Mouse (Mus musculus): Measurements from ENCODE around the gene Ryk. TPM values are rescaled to one million over a fixed set of nuclear protein-coding genes. Genes with fewer than 3 reads are reported as not detected.

The Ryk gene
- polyA plus RNA-seq, 1 experiment from 2014 or later: 8.9 TPM

DNA sequence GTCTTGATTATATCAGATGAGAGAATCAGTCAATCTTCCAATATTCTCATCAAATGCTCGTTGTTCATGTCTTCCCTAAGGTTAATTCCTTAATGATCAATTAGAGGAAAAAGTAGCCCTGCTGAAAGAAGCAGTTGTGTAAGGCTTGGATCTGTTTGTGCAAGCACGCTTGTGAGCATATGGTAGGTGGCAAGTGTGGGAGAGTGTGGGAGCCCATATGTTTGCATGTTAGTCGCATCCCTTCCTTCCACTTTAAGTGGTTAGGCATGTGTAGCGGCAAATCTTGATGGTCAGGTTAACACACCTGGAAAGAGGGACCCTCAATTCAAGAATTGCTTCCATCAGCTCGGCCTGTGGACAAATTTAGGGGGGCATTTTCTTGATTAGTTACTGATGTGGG, 11.6 kb downstream of the Ryk start:
- Histone ChIP-seq H3K9me3 (ENCODE audit: control insufficient read depth, low read length) (no peaks in the 10 kb centered on the region), H3K9ac (ENCODE audit: low read depth, low read length) (no peak overlapping the region), H3K4me3 (ENCODE audit: low read length) (no peak overlapping the region), H3K4me2 (ENCODE audit: low read length) (no peak overlapping the region), H3K4me1 (ENCODE audit: control insufficient read depth, insufficient read depth, low read depth, low read length) (peaks cover 13% of the 10 kb centered on the region), H3K36me3 (ENCODE audit: control insufficient read depth, insufficient read depth, low read length) (no peaks in the 10 kb centered on the region), H3K27ac (ENCODE audit: low read depth, low read length) (no peak overlapping the region), H3K27me3 (replicated peaks; ENCODE audit: control insufficient read depth, insufficient read depth, low read length) (no peaks in the 10 kb centered on the region)
- 87% methylated on average over 5 of the region's 5 CpGs for WGBS
- ATAC-seq: no peak

DNA sequence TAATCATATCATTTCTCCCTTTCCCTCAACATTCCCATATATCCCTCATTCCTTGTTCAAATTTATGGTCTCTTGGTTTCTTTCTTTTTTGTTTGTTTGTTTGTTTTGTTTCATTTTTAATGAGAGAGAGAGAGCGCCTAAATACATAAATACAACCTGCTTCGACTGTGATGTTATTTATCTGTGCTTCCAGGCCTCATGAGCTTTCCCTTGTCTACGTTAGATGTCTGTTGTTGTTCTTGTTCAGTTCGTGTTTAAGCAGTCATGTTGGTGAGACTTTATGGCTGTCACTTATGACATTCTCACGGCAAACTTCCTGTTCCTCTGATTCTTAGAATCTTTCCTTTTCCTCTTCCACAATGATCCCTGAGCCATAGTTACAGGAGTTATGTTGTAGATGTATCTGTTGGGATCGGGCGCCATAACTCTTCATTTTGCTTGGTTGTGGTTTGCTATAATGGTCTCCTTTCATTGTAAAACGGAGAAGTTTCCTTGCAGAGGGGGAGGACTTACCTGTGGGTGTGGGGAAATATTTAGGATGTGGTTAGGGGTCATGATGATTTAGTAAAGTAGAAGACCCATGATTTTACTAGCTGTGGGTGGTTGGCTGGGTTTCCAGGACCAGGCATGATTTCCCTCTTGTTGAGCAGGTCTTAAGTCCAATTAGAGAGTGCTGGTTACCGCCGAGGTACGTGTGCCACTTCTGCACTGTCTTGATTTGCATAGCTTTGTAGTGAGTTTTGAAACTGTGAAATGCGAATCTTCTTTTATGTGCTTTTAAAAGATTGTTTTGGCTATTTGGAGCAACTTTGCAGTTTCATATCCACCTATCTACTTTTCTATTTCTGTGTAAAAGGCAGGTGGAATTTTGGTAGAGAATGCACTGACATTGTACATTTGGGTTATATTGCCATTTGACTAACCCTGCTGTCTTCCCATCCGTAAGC, 17.6 kb downstream of the Ryk start:
- Histone ChIP-seq H3K4me3 (ENCODE audit: low read length) (no peak overlapping the region), H3K4me1 (ENCODE audit: control insufficient read depth, insufficient read depth, low read depth, low read length) (peaks cover 2% of the 10 kb centered on the region; the same call in 1 of the 2 replicates), H3K27ac (ENCODE audit: low read depth, low read length) (no peak overlapping the region), H3K9ac (ENCODE audit: low read depth, low read length) (no peak overlapping the region), H3K4me2 (ENCODE audit: low read length) (no peak overlapping the region), H3K9me3 (ENCODE audit: control insufficient read depth, low read length) (no peaks in the 10 kb centered on the region), H3K36me3 (ENCODE audit: control insufficient read depth, insufficient read depth, low read length) (no peaks in the 10 kb centered on the region), H3K27me3 (replicated peaks; ENCODE audit: control insufficient read depth, insufficient read depth, low read length) (no peaks in the 10 kb centered on the region)
- WGBS: 90% methylated on average over 13 of the region's 13 CpGs
- ATAC-seq: no peak

DNA sequence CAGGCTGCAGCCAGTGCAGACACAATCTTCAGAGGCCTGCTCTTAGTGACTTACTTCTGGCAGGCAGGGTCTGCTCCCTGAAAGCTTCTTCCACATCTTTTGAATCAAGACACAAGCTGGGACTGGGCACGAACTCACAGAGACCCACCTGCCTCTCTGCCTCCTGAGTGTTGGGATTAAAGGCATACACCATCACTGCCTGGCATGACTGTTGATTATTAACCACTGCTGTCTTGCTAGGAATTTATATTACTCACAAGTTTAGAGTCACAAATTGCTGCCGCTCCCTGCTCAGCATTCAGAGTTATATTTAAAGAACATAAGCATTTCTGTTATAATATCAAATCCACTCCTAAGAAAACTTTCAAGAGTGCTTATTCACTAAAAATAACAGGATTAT, 23.1 kb downstream of the Ryk start:
- no peaks in the 10 kb centered on the region for H3K4me1 ChIP-seq (ENCODE audit: control insufficient read depth, insufficient read depth, low read depth, low read length)
- no peaks in the 10 kb centered on the region for H3K36me3 ChIP-seq (ENCODE audit: control insufficient read depth, insufficient read depth, low read length)
- WGBS: 84% methylated on average over 2 of the region's 2 CpGs
- H3K27ac ChIP-seq (ENCODE audit: low read depth, low read length): no peak overlapping the region
- H3K27me3 ChIP-seq (replicated peaks; ENCODE audit: control insufficient read depth, insufficient read depth, low read length): no peaks in the 10 kb centered on the region
- H3K9ac ChIP-seq (ENCODE audit: low read depth, low read length): no peak overlapping the region
- no peaks in the 10 kb centered on the region for H3K9me3 ChIP-seq (ENCODE audit: control insufficient read depth, low read length)
- no peak overlapping the region for H3K4me3 ChIP-seq (ENCODE audit: low read length)
- no peak for ATAC-seq
- no peak overlapping the region for H3K4me2 ChIP-seq (ENCODE audit: low read length)

DNA sequence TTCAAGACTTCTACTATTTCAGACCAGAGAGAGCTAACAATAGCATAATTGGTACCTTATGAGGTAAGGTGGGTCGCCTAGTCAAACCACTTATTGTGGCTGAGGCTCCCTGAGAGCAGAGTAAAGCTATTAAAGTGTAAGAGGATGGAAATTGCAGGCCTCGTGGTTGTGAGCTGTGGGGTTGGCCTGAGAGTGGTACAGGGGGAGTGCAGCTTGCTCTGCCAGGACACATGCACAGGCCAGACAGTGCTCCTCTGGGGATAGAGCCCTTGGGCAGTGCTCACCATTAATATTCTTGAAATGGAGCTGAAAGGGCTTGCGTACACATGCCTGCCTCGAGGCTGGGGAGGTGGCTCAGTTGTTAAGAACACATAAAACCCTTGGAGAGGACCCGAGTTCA, 23.6 kb downstream of the Ryk start:
- Histone ChIP-seq H3K4me3 (ENCODE audit: low read length) (no peak overlapping the region), H3K27ac (ENCODE audit: low read depth, low read length) (no peak overlapping the region), H3K4me1 (ENCODE audit: control insufficient read depth, insufficient read depth, low read depth, low read length) (no peaks in the 10 kb centered on the region; the same call in 1 of the 2 replicates), H3K27me3 (replicated peaks; ENCODE audit: control insufficient read depth, insufficient read depth, low read length) (no peaks in the 10 kb centered on the region), H3K9ac (ENCODE audit: low read depth, low read length) (no peak overlapping the region), H3K4me2 (ENCODE audit: low read length) (no peak overlapping the region), H3K36me3 (ENCODE audit: control insufficient read depth, insufficient read depth, low read length) (no peaks in the 10 kb centered on the region), H3K9me3 (ENCODE audit: control insufficient read depth, low read length) (no peaks in the 10 kb centered on the region)
- 85% methylated on average over 5 of the region's 5 CpGs for WGBS
- ATAC-seq: no peak

DNA sequence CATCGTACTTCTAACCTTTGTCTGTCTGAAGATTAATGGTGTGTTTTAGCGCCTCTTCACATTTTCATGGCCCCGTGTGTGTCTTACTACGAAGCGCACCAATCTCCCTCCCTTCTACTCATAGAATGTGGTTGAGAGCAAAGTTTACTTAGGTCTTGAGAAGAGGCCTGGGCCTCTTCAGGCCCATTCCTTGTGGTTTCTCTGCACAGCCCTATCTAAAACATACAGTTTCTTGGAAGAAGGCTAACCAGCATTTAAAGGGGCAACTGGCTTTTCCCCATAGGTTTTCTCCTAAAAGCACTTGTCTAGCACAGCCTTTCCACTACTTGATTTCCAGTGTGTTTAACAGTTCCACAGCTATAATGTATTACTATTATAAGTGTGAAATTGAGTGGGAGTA, 24.7 kb downstream of the Ryk start:
- 76% methylated on average over 5 of the region's 5 CpGs for WGBS
- Histone ChIP-seq H3K9me3 (ENCODE audit: control insufficient read depth, low read length) (no peaks in the 10 kb centered on the region), H3K27me3 (replicated peaks; ENCODE audit: control insufficient read depth, insufficient read depth, low read length) (no peaks in the 10 kb centered on the region), H3K4me1 (ENCODE audit: control insufficient read depth, insufficient read depth, low read depth, low read length) (peaks cover 7% of the 10 kb centered on the region), H3K4me2 (ENCODE audit: low read length) (no peak overlapping the region), H3K36me3 (ENCODE audit: control insufficient read depth, insufficient read depth, low read length) (no peaks in the 10 kb centered on the region), H3K4me3 (ENCODE audit: low read length) (no peak overlapping the region), H3K9ac (ENCODE audit: low read depth, low read length) (no peak overlapping the region), H3K27ac (ENCODE audit: low read depth, low read length) (no peak overlapping the region)
- no peak for ATAC-seq

DNA sequence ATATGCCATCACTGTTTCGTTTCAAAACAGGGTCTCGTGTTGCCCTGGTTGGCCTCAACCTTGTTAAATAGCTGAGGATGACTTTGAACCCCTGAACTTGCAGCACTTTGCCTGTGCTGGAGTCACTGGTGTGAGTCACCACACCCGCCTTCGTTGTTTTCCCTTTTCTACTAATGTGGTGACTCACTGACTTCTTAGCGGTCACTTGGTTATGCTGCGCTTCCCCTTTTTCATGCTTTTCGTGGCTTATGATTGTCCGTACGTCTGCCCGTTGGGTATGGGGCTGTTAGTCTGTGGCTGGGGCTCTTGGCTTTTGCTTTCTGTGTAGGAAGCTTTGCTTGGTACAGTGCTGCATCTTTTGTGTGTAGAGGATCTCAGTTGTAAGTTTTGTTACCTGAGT, 25.2 kb downstream of the Ryk start:
- no peak overlapping the region for H3K4me2 ChIP-seq (ENCODE audit: low read length)
- no peaks in the 10 kb centered on the region for H3K9me3 ChIP-seq (ENCODE audit: control insufficient read depth, low read length)
- no peak overlapping the region for H3K27ac ChIP-seq (ENCODE audit: low read depth, low read length)
- no peak for ATAC-seq
- peaks cover 12% of the 10 kb centered on the region for H3K4me1 ChIP-seq (ENCODE audit: control insufficient read depth, insufficient read depth, low read depth, low read length)
- no peaks in the 10 kb centered on the region for H3K36me3 ChIP-seq (ENCODE audit: control insufficient read depth, insufficient read depth, low read length)
- 97% methylated on average over 10 of the region's 10 CpGs for WGBS
- no peak overlapping the region for H3K4me3 ChIP-seq (ENCODE audit: low read length)
- no peaks in the 10 kb centered on the region for H3K27me3 ChIP-seq (replicated peaks; ENCODE audit: control insufficient read depth, insufficient read depth, low read length)
- no peak overlapping the region for H3K9ac ChIP-seq (ENCODE audit: low read depth, low read length)

DNA sequence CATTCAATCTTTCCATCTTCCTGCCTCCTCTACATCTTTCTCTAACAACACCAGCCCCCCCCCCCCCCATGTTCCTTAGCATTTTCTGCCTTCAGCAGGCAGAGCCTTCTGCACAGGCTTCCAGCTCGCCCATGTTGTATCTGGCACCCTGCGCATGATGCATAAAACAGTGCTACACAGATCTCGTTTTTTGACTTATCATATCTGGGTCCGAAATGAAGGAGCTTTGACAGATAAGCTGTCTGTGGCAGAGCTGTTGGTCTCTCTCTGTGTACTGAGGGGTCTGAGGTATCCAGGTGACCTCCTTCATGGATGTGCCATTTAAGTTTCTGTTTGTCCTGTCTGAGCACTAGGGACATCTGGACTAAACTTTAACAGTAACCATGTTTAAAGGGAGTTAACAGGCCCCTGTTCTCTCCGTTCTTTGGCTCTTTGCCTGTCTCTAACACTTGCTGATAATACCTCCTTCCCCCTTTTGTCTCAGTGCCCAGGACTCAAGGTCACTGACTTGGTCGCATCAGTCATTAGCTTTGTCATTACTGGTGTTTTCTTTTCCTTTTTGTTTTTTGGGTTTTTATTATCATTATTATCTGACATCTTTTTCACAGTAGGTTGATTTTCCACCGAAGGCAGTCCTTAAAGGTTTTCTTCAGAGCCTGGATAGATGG, 26.2 kb downstream of the Ryk start:
- Histone ChIP-seq H3K4me2 (ENCODE audit: low read length) (no peak overlapping the region), H3K36me3 (ENCODE audit: control insufficient read depth, insufficient read depth, low read length) (no peaks in the 10 kb centered on the region), H3K27ac (ENCODE audit: low read depth, low read length) (no peak overlapping the region), H3K9me3 (ENCODE audit: control insufficient read depth, low read length) (no peaks in the 10 kb centered on the region), H3K4me1 (ENCODE audit: control insufficient read depth, insufficient read depth, low read depth, low read length) (peaks cover 17% of the 10 kb centered on the region), H3K27me3 (replicated peaks; ENCODE audit: control insufficient read depth, insufficient read depth, low read length) (no peaks in the 10 kb centered on the region), H3K9ac (ENCODE audit: low read depth, low read length) (no peak overlapping the region), H3K4me3 (ENCODE audit: low read length) (no peak overlapping the region)
- ATAC-seq: no peak
- 75% methylated on average over 7 of the region's 7 CpGs for WGBS

DNA sequence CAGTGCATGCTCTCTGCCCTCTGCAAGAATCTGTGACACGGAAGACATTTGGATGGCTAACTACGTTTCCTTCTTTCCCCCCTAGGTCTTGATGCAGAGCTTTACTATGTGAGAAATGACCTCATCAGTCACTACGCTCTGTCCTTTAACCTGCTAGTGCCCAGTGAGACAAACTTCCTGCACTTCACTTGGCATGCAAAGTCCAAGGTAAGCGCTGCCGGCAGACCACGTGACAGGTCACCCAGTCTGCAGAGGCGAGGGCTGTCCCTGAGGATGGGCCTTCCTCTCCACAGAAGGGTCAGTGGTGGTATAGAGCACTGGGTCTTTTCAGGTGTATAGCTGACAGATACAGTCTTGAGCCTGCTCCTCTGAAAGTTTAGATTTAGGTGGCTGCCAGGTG, 27.1 kb downstream of the Ryk start:
- no peak overlapping the region for H3K4me2 ChIP-seq (ENCODE audit: low read length)
- H3K4me1 ChIP-seq (ENCODE audit: control insufficient read depth, insufficient read depth, low read depth, low read length): peaks cover 17% of the 10 kb centered on the region
- no peaks in the 10 kb centered on the region for H3K9me3 ChIP-seq (ENCODE audit: control insufficient read depth, low read length)
- no peak overlapping the region; the same call in 1 of the 2 replicates for H3K9ac ChIP-seq (ENCODE audit: low read depth, low read length)
- H3K4me3 ChIP-seq (ENCODE audit: low read length): no peak overlapping the region
- H3K27ac ChIP-seq (ENCODE audit: low read depth, low read length): no peak overlapping the region
- whole genome bisulfite sequencing: 78% methylated on average over 7 of the region's 7 CpGs
- no peaks in the 10 kb centered on the region for H3K36me3 ChIP-seq (ENCODE audit: control insufficient read depth, insufficient read depth, low read length)
- ATAC-seq: no peak
- no peaks in the 10 kb centered on the region for H3K27me3 ChIP-seq (replicated peaks; ENCODE audit: control insufficient read depth, insufficient read depth, low read length)

DNA sequence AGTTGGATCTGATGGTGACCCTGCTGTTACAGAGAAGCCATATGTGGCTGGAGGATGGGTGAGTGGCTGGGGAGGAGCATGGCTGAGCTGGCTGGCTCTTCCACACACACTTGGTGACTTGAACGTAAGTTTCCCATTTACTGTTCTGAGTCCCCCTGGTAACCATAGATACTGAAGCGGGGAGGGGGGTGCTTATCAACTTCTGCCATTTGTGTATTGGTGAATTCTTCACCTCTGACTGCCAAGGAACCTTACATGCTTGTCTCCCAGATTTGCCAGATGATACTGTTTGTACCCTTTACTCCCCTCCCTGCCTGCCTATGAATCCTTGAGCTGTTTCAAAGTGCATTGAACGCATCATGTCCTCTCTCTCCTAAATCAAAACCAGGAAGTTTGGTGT, 27.5 kb downstream of the Ryk start:
- Histone ChIP-seq H3K27me3 (replicated peaks; ENCODE audit: control insufficient read depth, insufficient read depth, low read length) (no peaks in the 10 kb centered on the region), H3K9ac (ENCODE audit: low read depth, low read length) (no peak overlapping the region), H3K36me3 (ENCODE audit: control insufficient read depth, insufficient read depth, low read length) (no peaks in the 10 kb centered on the region), H3K27ac (ENCODE audit: low read depth, low read length) (no peak overlapping the region), H3K4me1 (ENCODE audit: control insufficient read depth, insufficient read depth, low read depth, low read length) (peaks cover 17% of the 10 kb centered on the region), H3K9me3 (ENCODE audit: control insufficient read depth, low read length) (no peaks in the 10 kb centered on the region), H3K4me2 (ENCODE audit: low read length) (no peak overlapping the region), H3K4me3 (ENCODE audit: low read length) (no peak overlapping the region)
- ATAC-seq: no peak
- WGBS: 76% methylated on average over 3 of the region's 3 CpGs

Measured in hindbrain, embryonic 16.5 days (tissue).